Mouse (Mus musculus) erythroblast, embryonic 14.5 days (primary cell): ENCODE data around the gene Klf11.

Source experiments
- GATA1 ChIP-seq: IDR thresholded peaks from 2 replicates; pipeline ENCODE4 v1.6.1; 2012; ENCODE audit warnings: low read length, inconsistent platforms, mixed read lengths
- TAL1 ChIP-seq: IDR thresholded peaks from 3 replicates; pipeline ENCODE4 v1.6.1; 2012; ENCODE audit warnings: low read length, inconsistent platforms, mixed read lengths

DNA sequence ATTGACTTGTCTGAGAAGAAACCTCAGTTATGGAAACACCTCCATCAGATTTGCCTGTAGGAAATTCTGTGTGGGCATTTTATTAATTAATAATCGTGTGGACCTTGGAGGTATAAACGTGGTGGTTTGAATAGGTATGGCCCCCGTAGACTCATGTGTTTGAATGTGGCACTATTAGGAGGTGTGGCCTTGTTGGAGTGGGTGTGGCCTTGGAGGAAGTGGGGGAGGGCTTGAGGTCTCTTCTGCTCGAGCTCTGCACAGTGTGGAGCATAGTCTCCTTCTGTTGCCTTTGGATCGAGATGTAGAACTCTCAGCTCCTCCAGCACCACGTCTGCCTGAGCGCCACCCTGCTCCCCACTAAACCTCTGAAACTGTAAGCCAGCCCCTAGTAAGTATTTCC lies 32.4 kb downstream of the Klf11 start:
- TF ChIP-seq GATA1 (no peak), TAL1 (no peak)
